Mouse (Mus musculus) v-Abl transformed pro-B cells (cell line): ENCODE results near the gene Tmprss7.

Experiments used
- in situ Hi-C, 2 experiments: fragments of 400-800 bp; cut with MboI; formaldehyde crosslinking; loops; one replicate each; pipeline ENCODE4 v1.15.1; 2025; ENCODE audit not compliant: unreplicated experiment in 2 of 2

Tmprss7 gene

GRCm38 (mm10) chr16:45635826-45636225 is 57.6 kb downstream of the Tmprss7 start:
- in situ Hi-C loops = loop anchor here in 1 of 2 experiments (10.0 kb wide), 2 partner anchors 891 to 1151 kb away; partner anchors contain the start of gene Gtpbp8

DNA sequence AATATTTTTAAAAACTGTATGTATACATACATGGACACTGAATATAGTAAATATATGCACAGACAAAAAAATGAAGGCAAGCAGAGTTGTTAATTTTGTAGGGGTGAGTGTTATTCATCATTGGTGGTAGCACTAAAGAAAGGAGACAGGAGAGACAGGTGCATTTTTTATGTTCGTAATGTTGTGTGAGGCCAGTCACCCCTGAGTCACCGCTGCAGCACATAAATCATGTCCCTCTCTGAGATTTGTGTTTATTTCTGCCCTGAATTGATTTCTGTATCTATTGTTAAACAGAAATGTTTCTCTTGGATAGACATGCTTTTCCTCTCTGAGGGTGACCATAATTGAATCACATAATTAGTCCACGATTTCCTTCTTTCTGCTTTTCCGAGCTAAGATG is 61.0 kb downstream of the Tmprss7 start:
- in situ Hi-C loops = loop anchor here (5.0 to 10.0 kb wide), 6 partner anchors 40 to 1148 kb away; partner anchors contain the start of gene Gtpbp8 (in 1 of the 2)

GRCm38 (mm10) chr16:45630347-45630960 is 63.0 kb downstream of the Tmprss7 start:
- in situ Hi-C loops = loop anchor here (5.0 to 10.0 kb wide), 6 partner anchors 42 to 1146 kb away; partner anchors contain the start of gene Gtpbp8 (in 1 of the 2)

- in situ Hi-C loops = loop anchor here (5.0 to 10.0 kb wide), 6 partner anchors 43 to 1145 kb away; partner anchors contain the start of gene Gtpbp8 (in 1 of the 2)
Measured at GRCm38 (mm10) chr16:45629497-45630105, 63.9 kb downstream of the Tmprss7 start.

DNA sequence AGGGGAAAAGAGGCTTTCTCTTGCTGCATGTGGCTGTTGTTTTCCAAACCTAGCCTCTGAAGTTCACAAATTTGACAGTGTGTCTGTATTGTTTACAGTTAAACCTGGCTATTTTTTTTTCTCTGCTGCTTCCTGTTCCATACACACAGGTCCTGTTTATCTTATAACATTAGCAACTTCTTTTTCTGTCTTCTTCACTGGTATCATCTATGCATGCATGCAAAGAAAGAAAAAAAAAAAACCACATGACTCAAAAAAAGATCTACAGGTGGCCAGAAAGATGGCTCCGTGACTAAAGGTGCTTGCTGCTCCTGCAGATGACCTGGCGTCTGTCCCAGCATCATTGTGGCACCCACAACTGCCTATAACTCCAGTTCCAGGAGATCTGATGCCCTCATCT is 68.1 kb downstream of the Tmprss7 start:
- in situ Hi-C loops = no loop called here

DNA sequence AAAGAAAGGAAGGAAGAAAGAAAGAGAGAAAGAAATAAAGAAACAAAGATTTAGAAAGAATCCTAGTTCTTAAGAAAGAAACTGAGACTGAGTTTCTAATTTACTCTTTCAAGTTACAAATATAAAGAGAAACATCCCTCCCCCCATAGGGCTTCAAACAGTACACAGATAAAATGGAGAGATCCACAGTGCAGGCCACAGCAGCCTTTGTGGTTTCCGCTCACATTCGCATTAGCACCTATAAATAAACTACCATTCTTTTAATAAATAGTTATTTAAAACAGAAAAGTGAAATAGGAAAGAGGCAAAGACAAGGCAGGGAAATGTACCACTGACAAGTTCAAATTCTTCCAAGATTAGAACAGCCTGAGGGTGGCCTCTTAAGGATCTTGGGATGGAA is 68.7 kb downstream of the Tmprss7 start:
- in situ Hi-C loops = loop anchor here in 1 of 2 experiments (25.0 kb wide), 1 partner anchor 1137 kb away; no protein-coding TSS in a partner anchor

GRCm38 (mm10) chr16:45623230-45623629 is 70.2 kb downstream of the Tmprss7 start:
- in situ Hi-C loops = loop anchor here in 1 of 2 experiments (25.0 kb wide), 1 partner anchor 1136 kb away; no protein-coding TSS in a partner anchor

- in situ Hi-C loops = loop anchor here (10.0 to 25.0 kb wide), 2 partner anchors 55 to 1133 kb away; no protein-coding TSS in a partner anchor
Measured at GRCm38 (mm10) chr16:45619751-45620375, 73.6 kb downstream of the Tmprss7 start.

DNA sequence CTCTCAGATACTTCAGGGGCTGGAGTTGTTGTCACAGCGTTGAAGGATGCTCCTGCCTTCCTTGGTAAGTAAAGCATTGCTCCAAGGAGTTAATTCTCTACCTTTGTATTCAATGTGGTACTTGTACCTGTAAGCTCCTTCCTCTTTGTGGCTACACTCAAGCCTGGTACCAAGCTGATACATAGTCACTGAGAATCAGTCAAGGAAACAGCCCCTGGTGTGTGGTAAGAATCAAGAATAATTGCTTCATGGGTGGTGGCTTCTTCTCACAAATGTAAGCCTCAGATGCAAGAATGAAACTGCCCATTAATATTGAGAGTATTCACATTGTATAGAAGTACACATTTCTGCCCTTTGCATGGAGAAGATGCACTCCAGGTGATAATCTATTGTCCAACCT is 77.5 kb downstream of the Tmprss7 start:
- in situ Hi-C loops = loop anchor here (10.0 to 25.0 kb wide), 2 partner anchors 59 to 1129 kb away; no protein-coding TSS in a partner anchor

- in situ Hi-C loops = loop anchor here (10.0 to 25.0 kb wide), 2 partner anchors 62 to 1126 kb away; no protein-coding TSS in a partner anchor
Measured at GRCm38 (mm10) chr16:45613247-45613646, 80.2 kb downstream of the Tmprss7 start.

GRCm38 (mm10) chr16:45610267-45610666 is 83.2 kb downstream of the Tmprss7 start, which contains the start of gene Gcsam:
TSS of gene Gcsam (plus strand) at chr16:45610380.
- in situ Hi-C loops = loop anchor here (10.0 to 25.0 kb wide), 2 partner anchors 65 to 1123 kb away; no protein-coding TSS in a partner anchor

DNA sequence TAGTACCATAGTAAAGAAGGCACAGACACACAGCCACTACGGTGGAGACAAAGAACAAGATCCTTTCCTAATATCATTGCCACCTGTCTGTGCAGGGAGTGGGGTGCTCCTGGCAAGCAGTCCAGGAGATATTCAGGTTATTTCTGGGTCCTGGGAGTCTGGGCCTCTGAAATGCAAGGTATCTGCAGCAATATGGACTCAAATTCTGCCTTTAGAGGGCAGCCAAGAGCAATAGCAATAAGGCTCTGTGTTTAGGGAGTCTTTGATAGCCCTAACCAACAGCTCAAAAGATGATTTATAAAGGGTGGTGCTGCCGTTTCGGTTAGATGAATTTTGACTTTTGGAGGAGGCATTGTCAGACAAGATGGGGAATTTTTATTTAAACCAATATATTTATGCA is 84.2 kb downstream of the Tmprss7 start:
- in situ Hi-C loops = loop anchor here in 1 of 2 experiments (25.0 kb wide), 1 partner anchor 1122 kb away; no protein-coding TSS in a partner anchor

GRCm38 (mm10) chr16:45608481-45608954 is 84.9 kb downstream of the Tmprss7 start:
- in situ Hi-C loops = loop anchor here in 1 of 2 experiments (25.0 kb wide), 1 partner anchor 1121 kb away; no protein-coding TSS in a partner anchor
